Mouse (Mus musculus): Measurements from ENCODE around the gene Aldh16a1. TPM values are rescaled to one million over a fixed set of nuclear protein-coding genes. Genes with fewer than 3 reads are reported as not detected.
"Not testable (repeated sequence)": the region's sequence is repeated elsewhere in the genome, so short reads cannot be mapped to it uniquely, and the experiment has no call there.

Aldh16a1 gene
- total and polyA plus RNA-seq, 2 experiments from 2014 or later: 22.8 to 40.1 TPM

DNA sequence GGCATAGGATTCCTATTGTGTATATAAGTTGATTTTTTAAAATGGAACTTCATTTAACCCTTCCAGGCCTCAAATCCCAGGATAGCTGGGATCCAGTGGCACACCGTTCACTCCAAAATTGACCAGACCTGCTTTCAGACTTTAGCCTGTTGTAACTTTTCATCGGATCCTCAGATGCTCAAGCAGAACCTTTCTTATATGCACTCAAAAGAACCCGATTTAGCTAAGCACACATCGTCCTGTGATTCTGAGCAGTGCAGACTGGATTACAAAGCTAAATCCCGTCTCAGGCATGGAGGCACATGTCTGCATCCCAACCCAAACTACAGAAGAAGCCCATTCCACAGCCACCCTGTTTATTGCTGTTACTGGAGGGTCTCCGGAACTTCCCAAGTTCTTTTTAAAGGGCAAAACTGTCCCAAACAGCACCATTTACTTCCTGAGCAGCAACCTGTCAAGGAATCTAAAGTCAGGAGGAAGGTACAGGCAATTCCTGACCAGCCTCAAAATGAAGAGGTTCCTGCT, 26.6 kb downstream of the Aldh16a1 start:
- WGBS: 1% methylated on average over 6 of the region's 6 CpGs
- Histone ChIP-seq H3K36me3 (replicated peaks; ENCODE audit: control insufficient read depth, insufficient read depth, low read length) (peaks cover 25% of the 10 kb centered on the region), H3K9me3 (replicated peaks; ENCODE audit: control insufficient read depth, low read length) (no peaks in the 10 kb centered on the region), H3K4me3 (ENCODE audit: low read depth, low read length) (peak overlapping the region; percentile 75), H3K9ac (replicated peaks; ENCODE audit: low read depth, low read length) (peak overlapping the region; percentile 90), H3K27me3 (ENCODE audit: control insufficient read depth, insufficient read depth, low read length) (no peaks in the 10 kb centered on the region), H3K4me2 (ENCODE audit: low read depth, low read length) (peak overlapping the region; percentile 87), H3K27ac (ENCODE audit: low read depth) (peak overlapping the region; percentile 84), H3K4me1 (ENCODE audit: control insufficient read depth, insufficient read depth) (peaks cover 32% of the 10 kb centered on the region)
- no peak for DNase-seq (ENCODE audit: low spot score)
- TF ChIP-seq CTCF (IDR thresholded peaks at IDR 0.05; ENCODE audit: low read depth): no peak
- TF ChIP-seq EP300 (IDR thresholded peaks at IDR 0.05; ENCODE audit: low read depth): no peak
- ATAC-seq (ENCODE audit: insufficient read depth, low read depth): no peak

DNA sequence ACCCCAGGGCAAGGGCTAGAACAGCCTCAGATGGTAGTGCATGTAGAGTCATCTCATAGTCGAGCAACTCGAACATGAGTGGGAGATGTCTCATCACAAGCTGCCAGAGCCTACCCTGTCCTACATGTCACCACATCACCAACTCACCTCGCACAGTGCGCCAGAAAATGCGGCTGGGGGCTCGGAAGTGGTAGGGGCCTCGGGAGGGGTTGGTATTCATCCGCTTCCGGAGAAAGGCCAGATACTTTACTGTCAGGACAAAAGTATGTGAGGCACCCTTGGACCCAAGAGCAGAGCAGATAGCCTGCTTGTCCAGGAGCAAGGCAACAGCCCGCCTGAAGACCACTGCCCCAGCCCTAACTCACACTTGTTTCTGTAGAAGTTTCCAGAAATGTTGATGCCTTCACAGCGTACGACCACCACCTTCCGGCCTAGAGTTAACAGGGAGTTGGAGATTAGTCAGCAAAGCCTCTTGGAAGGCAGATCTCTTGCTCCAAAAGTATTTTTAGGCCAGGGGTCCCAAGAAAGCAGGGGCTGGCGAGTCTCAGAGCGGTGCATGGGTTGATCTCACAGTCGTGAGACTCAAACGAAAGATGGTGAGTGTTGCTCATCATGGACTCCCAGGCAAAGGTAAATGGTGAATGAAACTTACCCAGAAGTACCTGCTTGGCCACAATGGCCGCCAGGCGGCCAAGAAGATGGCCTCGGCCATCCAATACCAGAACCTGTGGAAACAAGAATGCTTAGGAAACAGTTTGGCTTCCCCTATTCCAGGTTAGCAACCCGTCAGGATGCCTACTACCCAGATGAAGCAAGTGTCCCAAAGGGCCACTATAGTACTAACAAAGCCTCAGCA, 27.3 kb downstream of the Aldh16a1 start:
- ATAC-seq (ENCODE audit: insufficient read depth, low read depth) (no peak), DNase-seq (ENCODE audit: low spot score) (no peak)
- peak overlapping the region; percentile 87 for H3K4me2 ChIP-seq (ENCODE audit: low read depth, low read length)
- peak overlapping the region; percentile 75 for H3K4me3 ChIP-seq (ENCODE audit: low read depth, low read length)
- H3K9ac ChIP-seq (replicated peaks; ENCODE audit: low read depth, low read length): peak overlapping the region; percentile 90; the same call in 1 of the 2 replicates
- peaks cover 32% of the 10 kb centered on the region for H3K36me3 ChIP-seq (replicated peaks; ENCODE audit: control insufficient read depth, insufficient read depth, low read length)
- H3K27me3 ChIP-seq (ENCODE audit: control insufficient read depth, insufficient read depth, low read length): no peaks in the 10 kb centered on the region
- TF ChIP-seq CTCF (IDR thresholded peaks at IDR 0.05; ENCODE audit: low read depth): no peak
- TF ChIP-seq EP300 (IDR thresholded peaks at IDR 0.05; ENCODE audit: low read depth): no peak
- peaks cover 32% of the 10 kb centered on the region for H3K4me1 ChIP-seq (ENCODE audit: control insufficient read depth, insufficient read depth)
- peak overlapping the region; percentile 84 for H3K27ac ChIP-seq (ENCODE audit: low read depth)
- H3K9me3 ChIP-seq (replicated peaks; ENCODE audit: control insufficient read depth, low read length): no peaks in the 10 kb centered on the region
- WGBS: 23% methylated on average over 21 of the region's 21 CpGs

DNA sequence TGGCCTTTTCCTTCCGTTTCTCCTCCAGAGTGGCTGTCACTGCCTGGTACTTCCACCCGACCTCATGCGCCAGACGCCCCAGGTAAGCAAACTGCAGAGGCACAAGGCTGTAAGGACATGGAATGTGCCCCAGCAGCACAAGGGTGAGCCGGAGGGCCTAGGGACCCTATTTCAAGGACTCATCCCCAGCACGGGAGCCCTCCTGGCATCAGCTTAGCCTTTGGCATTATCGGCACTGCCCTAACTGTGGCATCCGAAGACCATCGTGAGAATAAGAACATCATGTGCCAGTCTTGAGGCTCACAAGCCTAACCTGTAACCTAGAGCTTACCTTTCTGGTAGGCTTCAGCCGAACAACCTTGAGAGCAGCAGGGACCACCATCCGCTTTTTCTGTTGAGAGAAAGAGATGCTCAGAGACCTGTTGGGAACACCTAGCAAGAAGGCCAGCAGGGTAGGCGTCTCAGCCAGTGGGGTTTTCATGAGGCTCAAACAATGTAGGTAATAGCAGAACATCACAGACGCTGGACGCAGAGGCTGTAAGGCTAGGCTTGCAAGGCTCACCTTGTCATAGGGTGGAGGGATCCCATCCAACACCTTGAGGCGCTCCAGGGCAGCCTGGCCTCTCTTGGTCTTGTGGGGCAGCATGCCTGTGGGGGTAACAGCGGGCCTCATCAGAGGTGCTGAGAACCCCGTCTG, 28.1 kb downstream of the Aldh16a1 start:
- peaks cover 40% of the 10 kb centered on the region for H3K36me3 ChIP-seq (replicated peaks; ENCODE audit: control insufficient read depth, insufficient read depth, low read length)
- H3K27me3 ChIP-seq (ENCODE audit: control insufficient read depth, insufficient read depth, low read length): no peaks in the 10 kb centered on the region
- no peaks in the 10 kb centered on the region for H3K9me3 ChIP-seq (replicated peaks; ENCODE audit: control insufficient read depth, low read length)
- ATAC-seq (ENCODE audit: insufficient read depth, low read depth) (no peak), DNase-seq (ENCODE audit: low spot score) (no peak)
- 72% methylated on average over 17 of the region's 17 CpGs for WGBS
- H3K4me1 ChIP-seq (ENCODE audit: control insufficient read depth, insufficient read depth): peaks cover 32% of the 10 kb centered on the region
- TF ChIP-seq EP300 (IDR thresholded peaks at IDR 0.05; ENCODE audit: low read depth): no peak
- no peak for TF ChIP-seq CTCF (IDR thresholded peaks at IDR 0.05; ENCODE audit: low read depth)
- H3K4me2 ChIP-seq (ENCODE audit: low read depth, low read length): peak overlapping the region; percentile 87
- H3K9ac ChIP-seq (replicated peaks; ENCODE audit: low read depth, low read length): 0 out of 2 replicates have a peak overlapping the region, but pooled peaks have one; percentile 23
- no peak overlapping the region for H3K4me3 ChIP-seq (ENCODE audit: low read depth, low read length)
- H3K27ac ChIP-seq (ENCODE audit: low read depth): 0 out of 2 replicates have a peak overlapping the region, but pooled peaks have one; percentile 13

DNA sequence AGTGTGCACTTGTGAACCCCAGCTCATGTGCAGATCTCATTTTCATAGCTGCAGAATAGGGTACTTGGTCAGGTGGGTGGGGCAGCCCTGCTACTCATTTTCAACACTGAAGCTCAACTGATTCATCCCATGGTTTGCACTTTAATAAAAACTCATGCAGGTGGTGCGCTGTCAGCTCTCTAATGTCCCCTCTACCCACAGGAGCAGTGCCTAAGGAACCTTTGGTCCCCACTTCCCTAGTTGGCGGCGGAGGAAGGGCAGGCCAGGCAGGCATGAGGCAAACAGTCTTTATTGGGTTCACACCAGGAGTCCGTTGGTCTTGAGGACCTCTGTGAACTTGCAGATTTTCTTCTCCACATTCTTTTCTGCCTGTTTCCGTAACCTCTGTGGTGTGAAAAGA, 28.7 kb downstream of the Aldh16a1 start:
- not testable (repeated sequence) for H3K9ac ChIP-seq (replicated peaks; ENCODE audit: low read depth, low read length); H3K27ac ChIP-seq (ENCODE audit: low read depth); ATAC-seq (ENCODE audit: insufficient read depth, low read depth); DNase-seq (ENCODE audit: low spot score); H3K4me2 ChIP-seq (ENCODE audit: low read depth, low read length); H3K9me3 ChIP-seq (replicated peaks; ENCODE audit: control insufficient read depth, low read length); H3K27me3 ChIP-seq (ENCODE audit: control insufficient read depth, insufficient read depth, low read length); H3K4me3 ChIP-seq (ENCODE audit: low read depth, low read length)
- 70% methylated on average over 5 of the region's 5 CpGs for WGBS
- Histone ChIP-seq H3K4me1 (ENCODE audit: control insufficient read depth, insufficient read depth) (peaks cover 32% of the 10 kb centered on the region), H3K36me3 (replicated peaks; ENCODE audit: control insufficient read depth, insufficient read depth, low read length) (peaks cover 46% of the 10 kb centered on the region)

DNA sequence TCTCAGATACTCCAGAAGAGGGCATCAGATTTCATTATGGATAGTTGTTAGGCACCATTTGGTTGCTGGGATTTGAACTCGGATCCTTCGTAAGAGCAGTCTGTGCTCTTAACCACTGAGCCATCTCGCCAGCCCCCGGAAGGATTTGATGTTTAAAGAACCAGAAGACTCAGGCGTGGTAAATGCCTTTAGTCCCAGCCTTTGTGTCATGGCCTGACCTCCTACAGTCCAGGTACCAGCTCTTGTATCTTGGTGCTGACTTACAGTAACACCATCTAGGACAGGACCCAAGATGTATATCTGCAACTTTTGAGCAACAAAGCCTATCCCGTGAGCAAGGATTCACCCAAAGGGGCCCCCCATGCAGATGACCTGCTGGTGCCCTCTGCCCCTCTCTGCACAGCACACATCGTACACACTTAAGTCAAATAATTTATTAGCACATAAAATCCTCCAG, 29.2 kb downstream of the Aldh16a1 start:
- no peak overlapping the region for H3K4me2 ChIP-seq (ENCODE audit: low read depth, low read length)
- ATAC-seq (ENCODE audit: insufficient read depth, low read depth): no peak

More for the DNA sequence above, 29.2 kb downstream of the Aldh16a1 start:
- Histone ChIP-seq H3K27ac (ENCODE audit: low read depth) (peak overlapping the region; percentile 73), H3K9ac (replicated peaks; ENCODE audit: low read depth, low read length) (no peak overlapping the region), H3K4me1 (ENCODE audit: control insufficient read depth, insufficient read depth) (peaks cover 32% of the 10 kb centered on the region), H3K4me3 (ENCODE audit: low read depth, low read length) (no peak overlapping the region), H3K36me3 (replicated peaks; ENCODE audit: control insufficient read depth, insufficient read depth, low read length) (peaks cover 51% of the 10 kb centered on the region), H3K27me3 (ENCODE audit: control insufficient read depth, insufficient read depth, low read length) (no peaks in the 10 kb centered on the region), H3K9me3 (replicated peaks; ENCODE audit: control insufficient read depth, low read length) (no peaks in the 10 kb centered on the region)
- no peak for TF ChIP-seq EP300 (IDR thresholded peaks at IDR 0.05; ENCODE audit: low read depth)
- no peak for DNase-seq (ENCODE audit: low spot score)
- 40% methylated on average over 7 of the region's 7 CpGs for WGBS

Measured in heart, postnatal 0 days (tissue).